Mouse (Mus musculus) T-helper 17 cell (primary cell): ENCODE data around the gene Relb.

Experiments used
- in situ Hi-C, 2 experiments: fragments of 300-600 bp; cut with MboI, MseI; formaldehyde crosslinking; loops; 1 replicate in 1 of 2; 2 replicates in 1 of 2; pipeline ENCODE4 v1.15.1; 2025; ENCODE audit warnings: high pct_unique_total_duplicates in 2 of 2

Gene Relb

DNA sequence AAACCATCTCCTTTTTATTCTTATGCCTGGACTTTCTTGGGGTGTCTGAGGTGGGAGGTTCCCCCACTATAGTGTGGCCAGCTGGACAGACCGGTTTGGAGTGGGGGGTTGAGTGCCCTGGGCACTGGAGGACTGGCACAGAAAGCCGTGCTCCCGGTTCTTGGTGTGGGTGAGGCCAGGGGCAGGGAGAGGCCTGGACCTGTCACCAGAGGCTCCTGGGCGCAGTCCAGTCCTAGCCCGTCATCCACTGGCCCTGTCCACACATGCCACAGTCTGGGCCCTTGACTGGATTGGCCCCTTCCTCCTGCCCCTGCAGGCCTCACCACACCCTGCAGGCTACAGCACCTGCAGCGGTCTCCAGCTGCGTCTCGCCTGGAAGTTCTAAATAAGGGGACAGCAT lies 48.6 kb downstream of the Relb start:
- in situ Hi-C loops: no loop called here

DNA sequence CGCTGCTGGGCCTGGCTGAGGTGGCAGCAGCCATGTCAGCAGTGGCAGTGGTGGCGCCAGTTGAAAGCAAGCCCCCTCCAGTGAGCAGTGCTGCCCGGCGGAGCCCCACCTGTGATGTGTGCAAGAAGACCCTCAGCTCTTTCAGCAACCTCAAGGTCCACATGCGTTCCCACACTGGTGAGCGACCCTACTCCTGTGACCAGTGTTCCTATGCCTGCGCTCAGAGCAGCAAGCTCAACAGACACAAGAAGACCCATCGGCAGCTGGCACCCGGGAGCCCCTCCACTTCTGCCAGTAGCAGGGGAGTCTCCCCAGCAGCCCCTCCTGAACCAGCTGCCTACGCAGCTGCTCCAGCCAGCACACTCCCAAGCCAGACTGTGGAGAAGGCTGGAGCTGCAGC lies 49.5 kb downstream of the Relb start:
- in situ Hi-C loops: no loop called here

DNA sequence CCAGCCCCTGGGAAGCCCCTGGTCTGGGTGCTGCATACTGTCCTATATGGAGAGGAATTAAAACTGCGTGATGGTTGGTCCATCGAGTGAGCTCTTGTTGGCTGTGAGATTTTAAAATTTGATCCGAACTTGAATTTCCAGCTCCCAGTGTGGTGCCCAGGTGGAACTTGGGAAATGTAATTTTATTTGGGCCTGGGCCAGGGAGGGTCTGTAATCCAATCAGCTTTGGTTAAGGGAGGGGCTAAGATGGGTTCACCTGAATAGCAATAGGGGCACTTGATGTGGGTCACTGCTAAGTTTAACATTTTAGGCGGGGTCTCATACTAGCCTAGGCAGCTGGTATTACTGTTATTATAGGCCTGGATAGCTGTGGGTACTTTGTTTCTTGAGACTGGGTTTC lies 50.8 kb downstream of the Relb start:
- in situ Hi-C loops: no loop called here

DNA sequence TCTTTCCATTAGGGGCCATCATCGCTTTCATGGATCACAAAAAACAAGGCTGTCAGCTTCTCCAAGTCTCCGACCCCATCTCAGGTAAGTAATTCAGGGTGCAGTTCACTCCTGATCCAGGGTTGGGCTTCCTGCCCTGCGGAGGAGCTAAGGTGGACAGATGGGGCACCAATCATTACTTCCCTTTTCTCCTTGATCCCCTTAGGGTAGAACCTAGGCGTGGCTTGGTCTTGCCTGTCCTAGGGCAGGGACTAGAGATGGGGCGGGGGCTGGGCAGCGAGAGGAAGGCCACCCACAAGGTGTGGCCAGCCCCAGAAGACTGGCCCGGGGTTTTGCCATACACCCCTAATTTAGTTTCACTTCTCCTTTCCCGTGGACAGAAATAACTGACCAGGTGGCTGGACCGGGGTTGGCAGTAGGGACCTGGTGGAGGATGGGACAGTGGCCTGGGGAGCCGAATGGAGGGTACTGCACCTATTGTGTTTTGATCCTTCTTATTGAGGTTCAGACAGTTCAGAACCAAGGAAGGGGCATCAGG lies 51.3 kb downstream of the Relb start:
- in situ Hi-C loops: no loop called here

DNA sequence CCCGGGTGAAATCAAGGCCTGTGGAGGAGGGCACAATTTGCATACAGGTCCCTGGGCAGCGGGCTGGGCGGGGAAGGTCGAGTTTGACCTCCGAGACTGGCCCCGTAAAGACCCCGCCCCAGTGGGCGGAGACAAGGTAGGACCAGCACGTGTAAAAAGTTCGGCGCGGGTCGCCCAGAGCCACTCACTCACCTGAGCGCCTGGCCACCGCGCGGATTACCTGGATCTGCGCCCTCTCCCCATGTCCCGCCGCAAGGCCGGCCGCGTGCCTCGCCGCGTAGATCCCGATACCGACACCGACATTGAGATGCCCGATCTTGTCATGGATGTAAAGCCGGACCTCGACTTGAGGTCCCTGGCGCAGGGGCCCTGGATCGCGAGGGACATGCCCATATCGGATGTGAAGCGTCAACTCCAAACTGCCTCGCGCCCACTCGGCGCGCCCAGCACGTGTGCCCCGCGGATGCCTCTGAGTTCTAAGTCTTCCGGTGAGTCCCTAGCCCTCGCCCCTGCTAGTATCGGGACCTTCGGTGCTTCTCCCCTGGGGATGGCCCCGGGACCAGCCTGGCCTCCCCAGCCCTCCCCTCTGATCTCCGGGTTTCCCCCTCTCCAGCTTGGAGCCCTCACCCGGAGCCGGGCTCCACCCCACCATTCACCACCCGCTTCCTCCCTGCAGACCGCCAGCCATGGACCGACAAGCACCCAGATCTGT lies 51.9 kb downstream of the Relb start, which contains the start of the genes Zfp296 and Gemin7:
Zfp296 (plus strand) TSS at position 147 of the 712 bp plus-strand sequence.
Gemin7 (minus strand) TSS at position 455 of the 712 bp plus-strand sequence.
- in situ Hi-C loops: no loop called here

DNA sequence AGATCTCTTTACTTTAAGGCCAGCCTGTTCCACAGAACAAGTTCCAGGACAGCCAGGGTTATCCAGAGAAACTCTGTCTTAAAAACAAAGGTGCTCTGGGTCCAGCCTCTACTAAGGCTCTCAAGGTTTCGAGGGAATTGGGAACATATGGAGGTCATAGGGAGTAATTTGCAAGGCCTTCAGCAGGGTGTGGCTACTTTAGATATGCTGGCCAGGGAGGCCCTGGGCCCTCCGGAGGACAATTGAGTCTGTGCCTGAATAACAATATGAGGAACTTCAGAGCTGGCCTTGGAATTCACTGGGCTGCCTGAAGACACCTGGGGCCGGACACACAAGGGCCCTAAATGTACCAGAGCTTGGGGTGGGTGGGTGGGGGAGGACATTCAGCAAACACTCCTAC lies 53.7 kb downstream of the Relb start:
- in situ Hi-C loops: no loop called here

DNA sequence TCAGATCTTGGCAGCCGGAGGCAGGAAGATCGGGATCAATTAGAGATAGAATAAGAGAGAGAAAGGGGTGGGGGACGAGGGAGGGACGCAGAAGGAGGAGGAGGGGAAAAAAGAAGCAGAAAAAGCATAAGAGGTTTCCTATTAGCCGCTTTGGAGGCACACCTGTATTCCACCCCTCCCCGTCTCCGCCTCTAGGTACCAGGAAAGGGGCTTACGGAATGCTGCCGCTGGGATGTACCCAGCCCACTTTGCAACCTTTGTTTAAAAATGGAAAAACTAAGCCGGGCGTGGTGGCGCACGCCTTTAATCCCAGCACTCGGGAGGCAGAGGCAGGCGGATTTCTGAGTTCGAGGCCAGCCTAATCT lies 55.5 kb downstream of the Relb start:
- in situ Hi-C loops: no loop called here

DNA sequence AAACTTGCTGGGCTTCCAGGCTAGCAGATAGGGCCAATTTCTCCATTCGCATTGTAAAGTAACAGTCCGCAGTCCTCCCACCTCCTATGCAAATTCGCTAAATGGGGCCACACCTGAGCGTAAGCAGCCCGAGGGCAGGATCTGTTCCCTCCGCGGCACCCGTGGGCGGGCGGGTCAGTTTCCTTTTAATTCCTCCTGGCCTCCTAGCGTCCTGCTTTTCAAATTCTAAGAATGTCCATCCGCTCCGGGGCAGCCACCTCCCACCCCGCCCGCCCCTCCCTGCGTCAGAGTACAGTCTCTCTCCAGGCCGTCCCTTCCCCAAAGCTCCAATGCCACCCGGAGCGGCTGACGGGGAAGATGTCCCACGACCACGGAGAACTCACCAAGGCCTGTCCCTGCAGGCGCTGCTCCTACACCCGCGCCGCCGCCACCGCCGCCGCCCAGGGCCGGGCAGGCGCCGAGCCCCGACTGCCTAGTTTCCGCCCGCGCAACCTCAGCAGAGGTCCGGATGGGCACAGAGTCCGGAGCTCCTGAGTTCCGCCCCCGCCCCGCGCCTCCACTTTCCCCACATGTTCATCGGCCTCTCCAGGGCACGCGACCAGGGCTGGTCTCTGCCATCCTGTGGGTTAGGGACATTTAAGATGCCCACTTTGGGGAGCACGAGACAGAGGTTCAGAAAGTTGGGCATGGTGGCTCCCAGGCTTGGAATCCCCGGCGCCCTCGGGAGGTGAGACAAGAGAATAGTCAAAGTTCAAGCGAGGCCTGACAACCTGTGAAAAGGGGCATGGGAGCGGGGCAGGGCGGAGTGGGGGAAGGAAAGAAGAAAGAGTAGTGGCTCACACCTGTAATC lies 56.1 kb downstream of the Relb start:
- in situ Hi-C loops: no loop called here

DNA sequence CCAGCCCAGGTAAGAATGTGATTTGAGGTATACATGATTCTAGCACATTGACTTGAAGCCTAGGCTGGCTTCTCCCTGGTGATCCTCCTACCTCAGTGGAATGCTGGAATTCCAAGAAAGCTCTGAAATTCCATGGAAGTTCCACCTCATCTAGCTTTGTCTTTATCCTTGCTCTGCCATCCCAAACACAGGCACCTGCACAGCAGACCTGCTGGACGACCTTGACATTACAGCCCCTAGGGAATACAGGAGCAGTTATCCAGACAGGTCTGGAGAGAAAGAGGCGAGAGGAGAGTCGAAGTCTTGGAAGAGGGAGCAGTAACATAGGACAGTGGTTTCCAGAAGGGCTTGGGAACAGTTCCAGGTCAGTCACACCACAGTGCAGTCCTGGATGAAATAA lies 59.6 kb downstream of the Relb start:
- in situ Hi-C loops: no loop called here

DNA sequence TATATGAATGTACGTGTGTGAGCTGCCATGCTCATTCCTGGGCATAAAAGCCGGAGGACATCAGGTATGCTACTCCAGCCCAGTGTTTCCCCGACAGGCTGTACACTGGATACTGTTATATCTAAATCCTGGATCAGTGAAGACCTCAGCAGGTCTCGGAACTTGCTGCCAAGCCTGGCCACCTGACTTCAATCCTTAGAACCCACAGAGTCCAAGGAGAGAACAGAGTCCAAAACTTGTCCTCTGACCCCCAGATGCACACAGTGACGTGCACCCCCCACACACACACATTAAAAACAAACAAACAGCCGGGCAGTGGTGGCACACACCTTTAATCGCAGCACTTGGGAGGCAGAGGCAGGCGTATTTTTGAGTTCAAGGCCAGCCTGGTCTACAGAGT lies 61.8 kb downstream of the Relb start:
- in situ Hi-C loops: no loop called here

DNA sequence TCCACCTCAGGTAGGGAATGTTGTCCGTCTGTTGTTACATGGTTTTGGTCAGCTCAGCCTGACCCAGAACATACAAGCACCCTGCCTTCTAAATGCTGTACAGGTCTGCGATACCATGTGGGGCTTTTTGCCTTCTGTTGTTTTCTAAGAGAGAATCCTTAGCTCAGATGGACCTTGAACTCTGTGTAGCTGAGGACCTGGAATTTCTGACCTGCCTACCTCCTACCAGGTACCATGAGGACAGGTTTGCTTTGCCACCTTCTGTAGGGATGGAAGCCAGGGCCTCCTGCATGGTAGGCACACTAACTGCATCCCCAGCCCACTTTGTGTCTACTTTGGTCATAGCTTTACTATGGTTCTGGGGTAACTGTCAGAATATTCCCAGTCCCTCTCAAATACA lies 63.4 kb downstream of the Relb start:
- in situ Hi-C loops: no loop called here

DNA sequence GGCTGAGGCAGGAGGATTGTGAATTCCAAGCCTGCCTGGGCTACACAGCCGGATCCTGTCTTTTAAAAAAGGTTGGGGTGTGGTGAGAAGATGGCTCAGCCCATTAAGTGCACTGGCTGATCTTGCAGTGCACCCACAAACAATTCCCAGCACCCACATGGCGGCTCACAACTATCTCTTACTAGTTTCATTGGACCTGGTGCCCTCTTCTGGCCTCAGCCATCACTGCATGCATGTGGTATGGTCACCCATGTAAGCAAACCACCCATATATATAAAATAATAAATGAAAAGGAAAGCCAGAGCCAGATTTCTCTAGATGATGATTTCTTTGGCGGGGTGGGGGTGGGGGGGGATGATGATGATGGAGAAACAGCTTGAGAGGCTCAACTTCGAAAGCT lies 64.8 kb downstream of the Relb start:
- in situ Hi-C loops: no loop called here

DNA sequence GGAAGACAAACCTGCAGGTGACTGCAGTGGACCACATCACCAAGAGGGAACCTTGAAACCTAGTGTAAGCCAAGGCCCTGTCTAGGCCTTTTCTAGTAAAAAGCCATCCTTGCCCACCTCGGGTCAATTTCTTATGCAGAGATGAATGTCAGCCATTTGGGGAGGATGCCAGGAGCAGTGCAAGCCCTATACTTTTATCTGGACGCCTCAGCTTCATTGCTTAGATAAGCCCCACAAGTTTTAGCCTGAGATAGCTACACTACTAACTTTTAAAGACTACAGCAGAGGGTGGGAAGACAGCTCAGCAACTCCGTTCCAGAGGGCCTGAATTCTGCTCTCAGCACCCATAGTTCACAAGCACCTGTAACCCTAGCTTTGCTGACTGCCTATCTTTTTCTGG lies 65.4 kb downstream of the Relb start:
- in situ Hi-C loops: no loop called here

DNA sequence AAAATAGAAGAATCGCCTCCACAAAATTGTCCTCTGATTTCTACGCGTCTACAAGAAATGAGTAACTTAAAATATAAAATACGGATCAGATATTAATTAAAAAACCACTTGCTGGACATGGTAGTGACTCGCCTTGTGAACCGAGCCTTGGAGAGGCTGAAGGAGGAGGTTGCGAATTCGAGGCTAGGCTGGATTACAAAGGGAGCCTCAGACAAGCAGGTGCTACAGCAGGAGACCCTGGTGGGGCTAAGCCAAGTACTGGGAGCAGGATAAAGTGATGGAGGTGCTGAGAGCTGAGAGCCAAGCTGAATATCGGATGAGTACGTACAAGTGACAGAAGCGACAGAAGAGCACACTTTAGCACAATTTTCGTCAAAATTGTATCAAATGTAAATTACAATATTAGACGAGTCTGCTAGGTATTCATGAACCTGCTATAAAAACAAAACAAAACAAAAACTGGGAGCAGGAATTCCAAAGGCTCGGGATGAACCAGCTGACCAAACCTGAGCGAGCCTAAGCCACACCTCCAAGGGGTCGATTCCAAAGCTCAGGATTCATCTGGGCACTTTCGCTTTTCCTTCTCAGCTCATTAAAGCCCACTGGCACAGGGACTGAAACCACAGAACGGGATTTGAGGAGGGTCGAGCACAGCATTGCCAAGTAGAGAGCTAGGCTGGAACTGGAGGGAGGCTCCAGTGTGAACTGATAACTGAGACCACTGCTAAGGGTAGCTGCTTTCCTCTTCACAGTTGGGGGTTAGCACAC lies 66.4 kb downstream of the Relb start, which contains the start of gene Ppp1r37:
Ppp1r37 (minus strand) TSS at position 434 of the 768 bp plus-strand sequence.
- in situ Hi-C loops: no loop called here

DNA sequence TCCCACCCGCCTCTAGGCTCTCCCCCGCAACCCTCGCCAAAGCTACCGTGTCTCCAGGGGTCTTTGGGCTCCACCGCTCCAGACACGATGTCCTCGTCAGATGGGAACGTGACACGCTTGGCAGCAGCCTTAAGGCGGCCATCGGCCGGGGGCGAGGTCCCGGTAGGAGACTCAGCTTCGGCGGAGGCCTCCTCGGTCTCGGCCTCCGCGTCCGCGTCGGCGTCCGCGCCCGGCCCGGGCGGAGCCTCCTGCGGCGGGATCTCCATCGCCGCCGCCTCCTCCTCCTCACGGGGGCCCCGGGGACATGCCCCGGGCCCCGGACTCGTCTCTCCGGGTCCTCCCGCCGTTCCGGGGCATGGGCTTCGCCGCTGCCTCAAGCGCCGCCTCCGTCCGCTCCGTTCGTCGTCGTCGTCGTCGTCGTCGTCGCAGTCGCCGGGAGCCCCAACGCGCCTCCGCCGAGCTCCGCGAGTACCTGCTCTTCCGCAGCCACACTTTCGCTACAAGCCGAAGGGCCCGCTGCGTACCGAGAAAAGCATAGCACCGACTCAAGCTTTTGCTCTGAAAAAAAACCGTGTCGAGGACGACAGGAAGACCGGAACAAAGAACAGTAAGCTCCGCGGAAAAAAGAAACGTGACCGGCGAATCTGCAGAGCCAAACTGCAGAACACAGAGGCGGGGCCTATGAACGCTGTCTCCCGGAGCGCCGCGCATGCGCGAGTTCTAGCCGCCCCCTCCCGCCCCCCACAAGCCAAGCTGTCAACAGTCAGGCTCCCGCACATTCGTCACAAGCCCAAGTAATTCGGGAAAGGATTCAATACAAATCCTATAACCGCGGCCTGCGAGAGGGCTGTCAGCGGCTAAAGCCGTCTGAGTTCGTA lies 67.2 kb downstream of the Relb start:
- in situ Hi-C loops: no loop called here

DNA sequence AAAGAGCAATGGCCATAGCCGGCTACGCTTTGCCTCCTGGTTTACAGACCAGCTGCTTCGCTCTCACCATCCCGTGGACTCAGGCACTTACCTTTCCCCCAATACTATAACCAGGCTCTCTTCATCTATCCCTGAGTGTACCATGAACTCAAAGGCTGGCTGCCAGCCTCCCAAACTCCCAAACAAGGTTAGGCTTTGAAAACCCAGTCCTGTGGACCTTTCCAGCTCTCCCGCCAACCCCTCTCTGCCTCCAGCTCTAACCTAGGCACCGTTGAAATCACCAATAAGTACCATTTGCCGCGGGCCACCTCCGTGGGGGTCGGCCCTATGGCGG lies 67.8 kb downstream of the Relb start:
- in situ Hi-C loops: no loop called here

DNA sequence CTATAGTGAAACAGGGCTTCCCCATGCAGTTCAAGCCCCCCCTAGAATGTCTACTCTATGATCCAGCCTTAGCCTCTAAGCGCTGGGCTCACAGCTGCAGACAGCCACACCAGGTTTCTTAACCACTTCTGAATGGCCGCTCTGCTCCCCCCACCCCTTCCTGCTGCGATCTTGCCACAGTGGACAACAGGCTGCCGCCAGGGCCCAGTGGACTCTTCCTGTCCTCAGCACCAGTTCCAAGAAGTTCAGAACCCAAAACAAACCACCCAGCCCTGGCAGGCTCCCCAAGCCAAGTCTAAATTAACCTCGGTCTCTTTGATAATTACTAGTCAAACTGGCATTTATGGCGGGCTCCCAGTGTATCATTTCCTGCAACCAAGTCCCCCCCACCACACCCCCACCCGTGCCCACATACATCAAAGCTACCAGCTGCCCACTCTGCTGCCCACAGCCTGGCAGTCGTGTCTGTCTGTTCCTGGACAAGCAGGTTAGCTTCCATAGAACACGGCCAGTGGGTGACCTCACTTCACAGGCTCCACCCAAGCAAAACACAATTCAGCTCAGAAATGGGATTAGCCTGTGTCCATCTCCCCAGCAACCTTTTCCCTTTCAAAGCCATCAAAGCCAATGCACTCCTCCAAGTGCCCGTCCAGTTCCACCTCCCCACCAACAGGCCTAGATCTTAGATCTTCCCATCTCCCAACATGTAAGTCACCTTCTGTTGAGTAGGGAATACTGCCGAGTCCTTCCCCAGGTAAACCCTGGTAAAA lies 68.6 kb downstream of the Relb start:
- in situ Hi-C loops: no loop called here

DNA sequence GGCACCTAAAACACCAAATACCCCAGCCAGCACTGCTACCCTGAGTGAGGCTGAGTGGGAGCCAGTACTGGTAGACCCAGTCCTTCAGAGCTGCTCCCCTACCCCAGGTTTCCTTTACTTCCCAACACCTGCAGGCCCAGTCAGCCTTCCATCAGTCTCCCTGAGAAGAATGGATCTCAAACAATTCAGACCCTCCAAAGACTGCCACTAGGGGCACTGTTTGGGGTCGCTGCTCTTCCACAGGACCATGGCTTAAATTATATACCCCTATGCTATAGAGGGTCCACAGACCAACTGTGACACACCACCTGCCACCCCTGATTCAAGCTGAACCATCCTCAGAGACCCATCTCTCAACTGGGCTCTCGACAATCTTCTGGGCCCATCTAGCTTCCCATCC lies 70.3 kb downstream of the Relb start:
- in situ Hi-C loops: no loop called here

DNA sequence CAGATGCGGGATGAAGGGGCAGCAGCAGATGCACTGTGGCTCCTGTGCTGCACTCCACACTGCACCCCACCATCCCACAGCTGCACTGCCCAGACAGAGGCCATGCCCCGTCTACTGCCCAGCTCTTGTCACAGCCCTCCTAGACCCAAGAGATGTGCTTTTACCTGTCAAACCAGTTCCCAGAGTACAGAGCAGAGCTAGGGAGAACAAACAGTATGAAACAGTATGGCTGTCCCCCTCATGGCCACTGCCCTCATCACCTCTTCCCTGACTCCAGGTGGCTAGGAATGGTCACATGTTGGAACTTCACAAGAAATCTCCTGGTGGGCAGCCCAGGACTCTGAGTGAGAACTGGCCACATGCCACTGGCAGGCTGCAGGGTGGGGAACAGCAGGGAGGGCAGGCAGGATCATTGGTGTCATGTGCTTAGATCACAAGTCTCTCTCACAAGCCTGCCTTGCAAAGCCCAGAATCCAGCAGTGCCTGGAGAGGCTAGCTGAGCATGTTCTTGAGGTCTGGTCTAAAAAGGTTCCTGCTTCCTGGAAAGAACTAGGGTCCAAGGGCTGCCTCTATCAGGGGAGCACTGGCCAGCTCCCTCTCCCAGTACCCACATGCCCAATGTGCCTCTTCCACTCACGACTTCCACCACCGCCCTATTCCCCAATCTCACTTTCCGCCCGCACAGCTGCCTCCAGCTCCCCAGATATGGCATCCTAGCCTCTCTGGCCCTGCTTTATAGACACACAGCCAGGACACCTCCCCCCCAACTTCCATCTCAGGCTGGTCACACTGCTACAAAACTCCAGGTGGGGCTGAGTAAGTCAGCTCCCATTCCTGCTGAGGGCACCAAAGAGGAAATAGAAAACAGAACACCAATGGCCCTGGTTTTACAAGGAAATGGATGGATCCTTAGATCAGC lies 71.0 kb downstream of the Relb start:
- in situ Hi-C loops: no loop called here
